Mouse (Mus musculus) liver, embryonic 15.5 days (tissue): Measurements from ENCODE around the gene Grin2b. TPM values are rescaled to one million over a fixed set of nuclear protein-coding genes. Genes with fewer than 3 reads are reported as not detected.

Experiments used
- ATAC-seq: fragments of 200-750 bp; cut with Nextera tagmentation; 2 replicates; pipeline ENCODE4 v1.8.0; 2017; ENCODE audit warnings: moderate number of reproducible peaks, mild to moderate bottlenecking, moderate library complexity; ENCODE audit not compliant: insufficient read depth
- H3K27ac ChIP-seq: fragments of 300-500 bp; sonication (generic); replicated peaks from 2 replicates; pipeline ENCODE4 v1.5.1; 2015; ENCODE audit warnings: mild to moderate bottlenecking, inconsistent platforms
- H3K27me3 ChIP-seq: fragments of 300-500 bp; sonication (generic); 2 replicates; pipeline ENCODE4 v1.6.1; 2015; ENCODE audit warnings: mild to moderate bottlenecking, inconsistent platforms
- H3K36me3 ChIP-seq: fragments of 300-500 bp; sonication (generic); replicated peaks from 2 replicates; pipeline ENCODE4 v1.6.1; 2015; ENCODE audit warnings: moderate library complexity, mild to moderate bottlenecking, inconsistent platforms
- H3K4me1 ChIP-seq: fragments of 300-500 bp; sonication (generic); replicated peaks from 2 replicates; pipeline ENCODE4 v1.6.1; 2015; ENCODE audit warnings: inconsistent platforms
- H3K4me2 ChIP-seq: fragments of 300-500 bp; sonication (generic); 2 replicates; pipeline ENCODE4 v1.6.1; 2015; ENCODE audit warnings: moderate library complexity, mild to moderate bottlenecking, inconsistent platforms
- H3K4me3 ChIP-seq: fragments of 300-500 bp; sonication (generic); replicated peaks from 2 replicates; pipeline ENCODE4 v1.5.1; 2015; ENCODE audit warnings: mild to moderate bottlenecking, inconsistent platforms
- H3K9ac ChIP-seq: fragments of 300-500 bp; sonication (generic); 2 replicates; pipeline ENCODE4 v1.6.1; 2015; ENCODE audit warnings: moderate library complexity, mild to moderate bottlenecking, inconsistent platforms
- H3K9me3 ChIP-seq: fragments of 300-500 bp; sonication (generic); replicated peaks from 2 replicates; pipeline ENCODE4 v1.6.1; 2016; ENCODE audit warnings: inconsistent platforms
- WGBS: fragments of 180-500 bp; shearing (Covaris S2); methylation state at CpG from one replicate; pipeline ENCODE4 v1.1.7; 2015; ENCODE audit warnings: mixed read lengths; ENCODE audit not compliant: insufficient replicate concordance; 5-methylcytosine and 5-hydroxymethylcytosine counted together
- polyA plus RNA-seq: library from polyadenylated mRNA; unstranded; fragments of >200 nt; fragmentation: Nextera tagmentation; extraction: Ambion mirVana; gene quantifications from 2 replicates; pipeline ENCODE4 v1.2.1, GENCODE M21; 2015

The Grin2b gene
- polyA plus RNA-seq, 1 experiment from 2014 or later: not detected

- Histone ChIP-seq H3K4me2 (no peak overlapping the region), H3K9ac (no peak overlapping the region), H3K36me3 (no peaks in the 10 kb centered on the region), H3K27ac (no peak overlapping the region), H3K9me3 (no peaks in the 10 kb centered on the region), H3K27me3 (no peaks in the 10 kb centered on the region), H3K4me1 (no peaks in the 10 kb centered on the region), H3K4me3 (no peak overlapping the region)
- WGBS: 47% methylated on average over 5 of the region's 5 CpGs
- ATAC-seq: no peak
Measured at GRCm38 (mm10) chr6:135945511-135945910, 227.8 kb downstream of the Grin2b start.

- H3K4me3 ChIP-seq: no peak overlapping the region
- no peaks in the 10 kb centered on the region for H3K9me3 ChIP-seq
- H3K36me3 ChIP-seq: no peaks in the 10 kb centered on the region
- H3K27me3 ChIP-seq: no peaks in the 10 kb centered on the region
- no peaks in the 10 kb centered on the region for H3K4me1 ChIP-seq
- ATAC-seq: no peak
- WGBS: 72% methylated on average over 5 of the region's 5 CpGs
- H3K9ac ChIP-seq: no peak overlapping the region
- H3K4me2 ChIP-seq: no peak overlapping the region
- no peak overlapping the region for H3K27ac ChIP-seq
Measured at GRCm38 (mm10) chr6:135944358-135944757, 229.0 kb downstream of the Grin2b start.

GRCm38 (mm10) chr6:135943121-135943617 lies 230.1 kb downstream of the Grin2b start:
- H3K36me3 ChIP-seq: no peaks in the 10 kb centered on the region
- H3K9me3 ChIP-seq: no peaks in the 10 kb centered on the region
- ATAC-seq: no peak
- 62% methylated on average over 6 of the region's 6 CpGs for WGBS
- H3K27me3 ChIP-seq: no peaks in the 10 kb centered on the region
- H3K4me1 ChIP-seq: no peaks in the 10 kb centered on the region
- no peak overlapping the region for H3K4me3 ChIP-seq
- H3K9ac ChIP-seq: no peak overlapping the region
- H3K4me2 ChIP-seq: no peak overlapping the region
- H3K27ac ChIP-seq: no peak overlapping the region

GRCm38 (mm10) chr6:135932924-135933323 lies 240.4 kb downstream of the Grin2b start:
- H3K4me3 ChIP-seq: no peak overlapping the region
- H3K4me1 ChIP-seq: no peaks in the 10 kb centered on the region
- no peak overlapping the region for H3K9ac ChIP-seq
- no peaks in the 10 kb centered on the region for H3K36me3 ChIP-seq
- H3K9me3 ChIP-seq: no peaks in the 10 kb centered on the region
- no peak overlapping the region for H3K4me2 ChIP-seq
- H3K27me3 ChIP-seq: no peaks in the 10 kb centered on the region
- ATAC-seq: no peak
- H3K27ac ChIP-seq: no peak overlapping the region
- 55% methylated on average over 3 of the region's 3 CpGs for whole genome bisulfite sequencing

GRCm38 (mm10) chr6:135932400-135932920 lies 240.9 kb downstream of the Grin2b start:
- no peaks in the 10 kb centered on the region for H3K36me3 ChIP-seq
- H3K9me3 ChIP-seq: no peaks in the 10 kb centered on the region
- no peak overlapping the region for H3K27ac ChIP-seq
- no peaks in the 10 kb centered on the region for H3K4me1 ChIP-seq
- ATAC-seq: no peak
- H3K9ac ChIP-seq: no peak overlapping the region
- 57% methylated on average over 6 of the region's 6 CpGs for WGBS
- no peaks in the 10 kb centered on the region for H3K27me3 ChIP-seq
- H3K4me2 ChIP-seq: no peak overlapping the region
- no peak overlapping the region for H3K4me3 ChIP-seq

GRCm38 (mm10) chr6:135917676-135918075 lies 255.6 kb downstream of the Grin2b start:
- ATAC-seq: no peak
- H3K9ac ChIP-seq: no peak overlapping the region
- H3K36me3 ChIP-seq: no peaks in the 10 kb centered on the region
- no peaks in the 10 kb centered on the region for H3K9me3 ChIP-seq
- no peak overlapping the region for H3K4me2 ChIP-seq
- H3K4me3 ChIP-seq: no peak overlapping the region
- H3K27ac ChIP-seq: no peak overlapping the region
- H3K27me3 ChIP-seq: no peaks in the 10 kb centered on the region
- no peaks in the 10 kb centered on the region for H3K4me1 ChIP-seq

GRCm38 (mm10) chr6:135914608-135915007 lies 258.7 kb downstream of the Grin2b start:
- Histone ChIP-seq H3K27ac (no peak overlapping the region), H3K36me3 (no peaks in the 10 kb centered on the region), H3K9ac (no peak overlapping the region), H3K4me2 (no peak overlapping the region), H3K27me3 (no peaks in the 10 kb centered on the region), H3K4me3 (no peak overlapping the region), H3K4me1 (no peaks in the 10 kb centered on the region), H3K9me3 (no peaks in the 10 kb centered on the region)
- ATAC-seq: no peak
- WGBS: 60% methylated on average over 5 of the region's 5 CpGs

GRCm38 (mm10) chr6:135912114-135912513 lies 261.2 kb downstream of the Grin2b start:
- Histone ChIP-seq H3K9me3 (no peaks in the 10 kb centered on the region), H3K4me2 (no peak overlapping the region), H3K27ac (no peak overlapping the region), H3K27me3 (no peaks in the 10 kb centered on the region), H3K4me3 (no peak overlapping the region), H3K36me3 (no peaks in the 10 kb centered on the region), H3K4me1 (no peaks in the 10 kb centered on the region), H3K9ac (no peak overlapping the region)
- no peak for ATAC-seq
- 51% methylated on average over 3 of the region's 3 CpGs for WGBS

GRCm38 (mm10) chr6:135911131-135911530 lies 262.2 kb downstream of the Grin2b start:
- ATAC-seq: no peak
- Histone ChIP-seq H3K9me3 (no peaks in the 10 kb centered on the region), H3K27ac (no peak overlapping the region), H3K36me3 (no peaks in the 10 kb centered on the region), H3K4me2 (no peak overlapping the region), H3K27me3 (no peaks in the 10 kb centered on the region), H3K4me1 (no peaks in the 10 kb centered on the region), H3K4me3 (no peak overlapping the region), H3K9ac (no peak overlapping the region)
- 56% methylated on average over 6 of the region's 6 CpGs for WGBS

GRCm38 (mm10) chr6:135907540-135908320 lies 265.6 kb downstream of the Grin2b start:
- Histone ChIP-seq H3K36me3 (no peaks in the 10 kb centered on the region), H3K4me3 (no peak overlapping the region), H3K27ac (no peak overlapping the region), H3K4me2 (no peak overlapping the region), H3K4me1 (no peaks in the 10 kb centered on the region), H3K9ac (no peak overlapping the region), H3K9me3 (no peaks in the 10 kb centered on the region), H3K27me3 (no peaks in the 10 kb centered on the region)
- no peak for ATAC-seq
- 21% methylated on average over 20 of the region's 20 CpGs for WGBS

- ATAC-seq: no peak
- 50% methylated on average over 8 of the region's 8 CpGs for WGBS
- no peaks in the 10 kb centered on the region for H3K9me3 ChIP-seq
- no peaks in the 10 kb centered on the region for H3K4me1 ChIP-seq
- H3K9ac ChIP-seq: no peak overlapping the region
- H3K4me2 ChIP-seq: no peak overlapping the region
- H3K36me3 ChIP-seq: no peaks in the 10 kb centered on the region
- H3K27me3 ChIP-seq: no peaks in the 10 kb centered on the region
- no peak overlapping the region for H3K4me3 ChIP-seq
- H3K27ac ChIP-seq: no peak overlapping the region
Measured at GRCm38 (mm10) chr6:135907137-135907536, 266.2 kb downstream of the Grin2b start.

GRCm38 (mm10) chr6:135904391-135904790 lies 268.9 kb downstream of the Grin2b start:
- no peak overlapping the region for H3K9ac ChIP-seq
- no peaks in the 10 kb centered on the region for H3K9me3 ChIP-seq
- no peaks in the 10 kb centered on the region for H3K36me3 ChIP-seq
- no peak for ATAC-seq
- no peaks in the 10 kb centered on the region for H3K27me3 ChIP-seq
- H3K4me2 ChIP-seq: no peak overlapping the region
- H3K4me1 ChIP-seq: no peaks in the 10 kb centered on the region
- no peak overlapping the region for H3K27ac ChIP-seq
- H3K4me3 ChIP-seq: no peak overlapping the region
- 61% methylated on average over 5 of the region's 5 CpGs for WGBS
